Mouse (Mus musculus): ENCODE measurements at regions not wholly inside any gene's neighbourhood (a gene's known extent, or its start where the extent isn't known, plus 50 kb on each side); places are given as distances from the start of the nearest gene placed in this dataset.
A peak's percentile ranks its signal among the peaks of the same experiment; 100 is the strongest.

DNA sequence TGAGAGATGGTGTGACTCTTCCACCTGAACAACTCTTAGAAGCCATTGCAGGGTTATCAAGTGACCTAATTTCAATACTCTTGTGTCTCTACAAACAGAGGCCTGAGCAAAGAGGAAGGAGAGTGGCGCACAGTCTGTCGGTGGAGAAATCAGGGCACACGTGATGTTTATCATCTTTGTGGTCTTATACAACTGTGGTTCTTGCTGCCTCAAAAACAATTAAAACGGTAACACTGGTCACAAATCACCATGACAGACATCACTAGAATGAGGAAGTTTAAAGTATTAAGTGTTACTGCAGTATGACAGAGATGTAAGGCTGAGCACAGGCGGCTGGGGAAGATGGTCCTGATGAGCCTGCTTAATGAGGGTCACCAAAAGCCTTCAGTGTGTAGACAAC lies 73.6 kb downstream of the Sdc1 start:
- intact Hi-C loops (cut with DNase I), result no loop called here
- no peak for DNase-seq

- DNase-seq, result no peak
- intact Hi-C loops (cut with DNase I), result no loop called here
These were observed 74.3 kb downstream of the Sdc1 start for GRCm38 (mm10) chr12:8845443-8845842.

- DNase-seq, result no peak
- intact Hi-C loops (cut with DNase I), result no loop called here
These were observed 74.8 kb upstream of the Laptm4a start for GRCm38 (mm10) chr12:8846425-8847226.

- intact Hi-C loops (cut with DNase I), result no loop called here
- DNase-seq, result no peak
These were observed 74.1 kb upstream of the Laptm4a start for GRCm38 (mm10) chr12:8847227-8847857.

DNA sequence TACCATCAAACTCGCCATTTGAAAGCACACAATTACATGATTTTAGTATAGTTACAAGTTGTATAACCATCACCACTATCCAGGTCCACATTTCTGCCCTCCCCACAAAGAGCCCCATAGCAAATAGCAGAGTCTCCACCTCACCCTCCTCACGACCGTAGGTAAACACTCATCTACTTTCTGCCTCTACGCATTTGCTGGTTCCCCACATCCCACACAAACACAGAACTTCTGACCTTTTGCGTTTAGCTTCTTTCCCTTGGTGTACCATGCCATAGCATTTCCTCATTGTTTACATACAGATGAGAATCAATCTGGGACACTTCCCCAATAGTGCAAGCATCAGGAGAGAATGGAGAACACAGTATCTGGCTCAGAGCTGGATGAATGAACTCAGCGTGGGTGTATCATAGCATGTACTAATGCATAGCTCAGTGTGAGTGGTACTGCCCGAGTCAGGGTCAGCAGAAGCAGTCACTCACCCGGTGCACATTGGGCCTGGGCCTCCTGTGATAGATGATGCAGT lies 73.5 kb upstream of the Laptm4a start:
- intact Hi-C loops (cut with DNase I), result no loop called here

GRCm38 (mm10) chr12:8853858-8854257 lies 67.6 kb upstream of the Laptm4a start:
- intact Hi-C loops (cut with DNase I), result no loop called here
- DNase-seq, result no peak

More for the DNA sequence above, 73.5 kb upstream of the Laptm4a start:
- no peak for DNase-seq

GRCm38 (mm10) chr12:8854401-8854800 lies 67.1 kb upstream of the Laptm4a start:
- intact Hi-C loops (cut with DNase I), result no loop called here
- DNase-seq, result no peak

DNA sequence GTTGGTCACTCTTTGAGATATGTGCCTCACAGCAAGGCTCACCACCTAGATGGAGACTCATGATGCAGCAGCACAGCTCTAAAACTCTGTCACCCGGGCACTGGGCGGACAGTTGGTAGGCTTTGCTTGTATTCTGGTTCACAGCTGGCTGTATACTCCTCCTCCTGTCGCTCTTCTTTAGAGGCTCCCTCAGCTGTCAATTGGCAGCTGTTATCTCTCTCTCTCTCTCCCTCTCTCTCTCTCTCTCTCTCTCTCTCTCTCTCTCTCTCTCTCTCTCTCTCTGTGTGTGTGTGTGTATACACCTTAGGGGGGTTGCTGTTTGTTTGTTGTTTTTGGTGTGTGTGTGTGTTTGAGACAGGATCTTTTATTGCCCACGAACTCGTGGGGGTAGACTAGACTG lies 66.3 kb upstream of the Laptm4a start:
- DNase-seq, result no peak
- intact Hi-C loops (cut with DNase I), result loop anchor here (5.0 kb wide), 1 partner anchor 83 kb away; the partner anchor contains the start of gene Sdc1

GRCm38 (mm10) chr12:8856051-8856543 lies 65.4 kb upstream of the Laptm4a start:
- no peak for DNase-seq
- intact Hi-C loops (cut with DNase I), result loop anchor here (5.0 kb wide), 1 partner anchor 84 kb away; the partner anchor contains the start of gene Sdc1

GRCm38 (mm10) chr12:8857308-8857707 lies 64.2 kb upstream of the Laptm4a start:
- no peak for DNase-seq
- intact Hi-C loops (cut with DNase I), result loop anchor here (5.0 kb wide), 1 partner anchor 85 kb away; the partner anchor contains the start of gene Sdc1

- DNase-seq, result peak; percentile 70 to 76
- intact Hi-C loops (cut with DNase I), result loop anchor here (5.0 kb wide), 1 partner anchor 86 kb away; the partner anchor contains the start of gene Sdc1
These were observed 62.7 kb upstream of the Laptm4a start for GRCm38 (mm10) chr12:8858748-8859147.

- DNase-seq, result no peak
- intact Hi-C loops (cut with DNase I), result loop anchor here (5.0 kb wide), 1 partner anchor 87 kb away; the partner anchor contains the start of gene Sdc1
These were observed 61.9 kb upstream of the Laptm4a start for GRCm38 (mm10) chr12:8859588-8859987.

DNA sequence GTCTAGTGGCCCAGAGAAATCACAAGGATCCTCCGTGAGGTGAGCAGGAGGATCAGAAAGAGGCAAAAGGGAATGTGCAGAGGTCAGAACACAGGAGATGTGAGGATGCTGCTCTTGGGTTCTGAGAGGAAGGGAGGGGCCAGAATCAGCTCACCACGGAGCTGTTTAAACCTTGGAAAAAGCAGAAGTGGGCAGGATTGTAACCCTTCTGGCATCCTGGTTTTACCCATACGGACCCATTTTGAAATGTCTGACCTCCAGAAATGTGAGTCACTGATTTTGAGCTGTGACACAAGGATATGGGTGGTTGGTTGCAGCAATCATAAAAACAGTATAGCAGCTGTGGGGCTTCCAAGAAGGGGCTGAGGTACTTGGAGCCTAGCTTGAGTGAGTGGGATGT lies 56.6 kb upstream of the Laptm4a start:
- DNase-seq, result no peak
- intact Hi-C loops (cut with DNase I), result loop anchor here (5.0 kb wide), 1 partner anchor 83 kb away; no protein-coding TSS in a partner anchor

- intact Hi-C loops (cut with DNase I), result no loop called here
- no peak for DNase-seq
These were observed 56.2 kb upstream of the Laptm4a start for GRCm38 (mm10) chr12:8865250-8865649.

DNA sequence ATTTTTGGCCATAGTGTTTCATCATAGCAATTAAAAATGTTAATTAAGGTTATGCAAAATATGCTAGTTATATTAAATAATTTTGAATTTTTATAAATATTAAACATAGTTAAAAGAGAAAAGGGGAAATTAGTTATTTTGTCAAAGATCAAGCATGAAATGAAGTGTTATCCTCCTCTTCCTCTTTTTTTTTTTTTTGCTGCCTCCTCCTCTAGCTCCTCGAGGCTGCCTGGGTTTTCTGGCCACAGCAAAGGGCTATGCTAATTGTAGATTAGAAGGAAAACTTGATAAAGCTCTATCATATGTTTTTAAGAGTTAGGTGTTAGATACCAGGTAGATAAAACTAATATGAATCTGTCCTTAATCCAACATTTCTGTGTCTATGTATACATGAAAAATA lies 54.4 kb upstream of the Laptm4a start:
- intact Hi-C loops (cut with DNase I), result no loop called here
- no peak for DNase-seq

- DNase-seq, result no peak
- intact Hi-C loops (cut with DNase I), result no loop called here
These were observed 52.8 kb upstream of the Laptm4a start for GRCm38 (mm10) chr12:8868690-8869089.

DNA sequence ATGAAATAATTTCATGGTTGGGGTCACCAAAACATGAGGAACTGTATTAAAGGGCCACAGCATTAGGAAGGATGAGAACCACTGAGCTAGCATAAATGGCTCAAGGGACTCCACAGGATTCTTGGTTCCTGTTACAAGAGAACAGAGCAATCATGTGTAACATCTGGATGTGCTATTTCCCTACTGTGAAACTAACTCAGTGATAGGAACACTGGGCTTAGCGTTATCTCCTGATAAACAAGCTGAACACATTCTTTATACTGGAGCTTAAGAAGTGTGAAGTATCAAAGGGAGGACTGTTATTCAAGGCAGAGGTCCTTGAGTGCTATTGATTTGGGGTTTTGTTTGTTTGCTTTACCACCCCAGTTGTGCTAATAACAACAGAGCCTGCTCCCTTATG lies 52.3 kb upstream of the Laptm4a start:
- DNase-seq, result no peak

More for the DNA sequence above, 52.3 kb upstream of the Laptm4a start:
- intact Hi-C loops (cut with DNase I), result no loop called here
